Mouse (Mus musculus) stomach, embryonic 15.5 days (tissue): ENCODE data around the gene Esyt1. TPM values are rescaled to one million over a fixed set of nuclear protein-coding genes. Genes with fewer than 3 reads are reported as not detected.
A peak's percentile ranks its signal among the peaks of the same experiment; 100 is the strongest.
"Not testable (repeated sequence)": the region's sequence is repeated elsewhere in the genome, so short reads cannot be mapped to it uniquely, and the experiment has no call there.

Source experiments
- ATAC-seq: fragments of 200-750 bp; cut with Nextera tagmentation; 2 replicates; pipeline ENCODE4 v1.8.0; 2017; ENCODE audit warnings: low read depth, moderate number of reproducible peaks, moderate TSS enrichment; ENCODE audit not compliant: insufficient read depth, low FRiP score
- H3K27ac ChIP-seq: fragments of 300-500 bp; sonication (generic); 2 replicates; pipeline ENCODE4 v1.5.1; 2015; ENCODE audit warnings: mild to moderate bottlenecking, inconsistent platforms
- H3K27me3 ChIP-seq: fragments of 300-500 bp; sonication (generic); replicated peaks from 2 replicates; pipeline ENCODE4 v1.6.1; 2015; ENCODE audit warnings: inconsistent platforms
- H3K36me3 ChIP-seq: fragments of 300-500 bp; sonication (generic); 2 replicates; pipeline ENCODE4 v1.6.1; 2015; ENCODE audit warnings: inconsistent platforms
- H3K4me1 ChIP-seq: fragments of 300-500 bp; sonication (generic); 2 replicates; pipeline ENCODE4 v1.6.1; 2015; ENCODE audit warnings: inconsistent platforms
- H3K4me2 ChIP-seq: fragments of 300-500 bp; sonication (generic); 2 replicates; pipeline ENCODE4 v1.6.1; 2015; ENCODE audit warnings: mild to moderate bottlenecking, inconsistent platforms
- H3K4me3 ChIP-seq: fragments of 300-500 bp; sonication (generic); replicated peaks from 2 replicates; pipeline ENCODE4 v1.5.1; 2015; ENCODE audit warnings: inconsistent platforms
- H3K9ac ChIP-seq: fragments of 300-500 bp; sonication (generic); 2 replicates; pipeline ENCODE4 v1.6.1; 2015; ENCODE audit warnings: inconsistent platforms
- H3K9me3 ChIP-seq: fragments of 300-500 bp; sonication (generic); 2 replicates; pipeline ENCODE4 v1.6.1; 2016; ENCODE audit warnings: inconsistent platforms
- WGBS: fragments of 180-500 bp; shearing (Covaris S2); methylation state at CpG from one replicate; pipeline ENCODE4 v1.1.7; 2015; 5-methylcytosine and 5-hydroxymethylcytosine counted together
- polyA plus RNA-seq: library from polyadenylated mRNA; unstranded; fragments of >200 nt; fragmentation: Nextera tagmentation; extraction: Ambion mirVana; gene quantifications from 2 replicates; pipeline ENCODE4 v1.2.1, GENCODE M21; 2015

Esyt1 gene
- polyA plus RNA-seq, 1 experiment from 2014 or later = 28.8 TPM

DNA sequence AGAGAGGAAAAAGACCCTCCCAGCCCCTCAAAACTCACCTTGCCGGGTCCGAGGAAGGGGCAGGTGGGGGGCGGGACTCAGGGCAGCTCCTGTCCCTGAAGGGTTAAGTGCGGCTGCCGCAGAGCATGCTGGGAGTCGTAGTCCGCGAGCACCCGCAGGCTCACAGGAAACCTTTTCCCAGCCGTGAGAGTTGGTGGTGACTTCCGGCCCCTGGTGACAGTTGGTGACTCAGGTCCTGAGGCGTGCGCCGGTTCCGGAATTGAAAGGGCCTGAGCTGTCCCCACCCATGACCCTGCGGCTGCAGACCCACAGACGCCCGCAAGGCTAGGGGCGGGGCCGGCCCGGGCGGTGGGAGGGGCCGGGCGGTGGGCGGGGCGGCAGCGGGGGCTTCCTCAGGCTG is 27.1 kb downstream of the Esyt1 start, which contains the start of gene Myl6b:
Gene Myl6b, minus strand, starts transcription at position 96 of the 400 bp plus-strand sequence.
- peak; percentile 92 for ATAC-seq
- WGBS = 0% methylated on average over 27 of the region's 27 CpGs
- H3K27ac ChIP-seq = peak within 1 kb of the TSS; percentile 78
- H3K36me3 ChIP-seq = no peaks in the 10 kb centered on the region
- no peaks in the 10 kb centered on the region for H3K27me3 ChIP-seq
- H3K4me3 ChIP-seq = peak within 1 kb of the TSS; percentile 51
- peaks cover 22% of the 10 kb centered on the region for H3K4me1 ChIP-seq
- no peaks in the 10 kb centered on the region for H3K9me3 ChIP-seq
- peak within 1 kb of the TSS; percentile 68 for H3K4me2 ChIP-seq
- peak within 1 kb of the TSS; percentile 26; the same call in 1 of the 2 replicates for H3K9ac ChIP-seq

DNA sequence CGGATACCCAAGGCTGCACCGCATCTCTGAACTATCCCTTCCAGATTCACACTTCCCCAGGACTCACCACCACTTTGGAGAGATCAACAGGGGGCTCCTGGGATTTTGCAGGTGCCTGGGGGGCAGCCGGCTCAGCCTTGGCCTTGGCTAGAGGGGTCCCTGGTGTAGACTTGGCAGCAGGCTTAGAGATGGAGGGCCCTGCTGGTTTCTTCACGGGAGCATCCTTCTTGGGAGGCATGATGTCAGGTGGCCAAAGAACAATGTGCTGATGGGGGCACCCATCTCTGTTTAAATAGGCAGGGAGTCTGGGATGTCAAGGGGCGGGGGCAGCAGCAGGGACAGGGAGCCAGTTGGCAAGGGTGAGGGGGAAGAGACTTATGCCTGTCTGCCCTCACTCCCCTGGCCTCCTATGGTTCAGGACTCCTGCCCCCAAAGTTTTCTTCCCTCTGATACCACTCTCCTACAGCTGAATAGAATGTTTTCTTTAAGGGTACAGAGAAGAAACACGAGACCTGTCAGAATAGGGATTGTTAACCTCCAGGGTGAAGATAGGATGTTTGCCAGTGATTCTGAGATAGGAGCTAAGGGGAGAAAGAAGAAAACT is 28.4 kb downstream of the Esyt1 start:
- Histone ChIP-seq H3K4me3 (no peak overlapping the region), H3K27me3 (no peaks in the 10 kb centered on the region), H3K27ac (no peak overlapping the region), H3K4me1 (peaks cover 22% of the 10 kb centered on the region), H3K9me3 (no peaks in the 10 kb centered on the region), H3K4me2 (no peak overlapping the region), H3K36me3 (no peaks in the 10 kb centered on the region), H3K9ac (no peak overlapping the region)
- ATAC-seq = no peak
- 32% methylated on average over 6 of the region's 6 CpGs for WGBS

GRCm38 (mm10) chr10:128496509-128497077 is 29.1 kb downstream of the Esyt1 start:
- no peak overlapping the region for H3K4me2 ChIP-seq
- peaks cover 27% of the 10 kb centered on the region for H3K4me1 ChIP-seq
- no peaks in the 10 kb centered on the region for H3K9me3 ChIP-seq
- WGBS = 41% methylated on average over 6 of the region's 6 CpGs
- no peak for ATAC-seq
- H3K9ac ChIP-seq = no peak overlapping the region
- no peak overlapping the region for H3K27ac ChIP-seq
- H3K36me3 ChIP-seq = peaks cover 2% of the 10 kb centered on the region; the same call in 1 of the 2 replicates
- no peaks in the 10 kb centered on the region for H3K27me3 ChIP-seq
- H3K4me3 ChIP-seq = no peak overlapping the region

GRCm38 (mm10) chr10:128495903-128496302 is 29.8 kb downstream of the Esyt1 start:
- peaks cover 9% of the 10 kb centered on the region for H3K36me3 ChIP-seq
- no peak overlapping the region for H3K4me2 ChIP-seq
- H3K27me3 ChIP-seq = no peaks in the 10 kb centered on the region
- ATAC-seq = no peak
- no peak overlapping the region for H3K4me3 ChIP-seq
- no peaks in the 10 kb centered on the region for H3K9me3 ChIP-seq
- 70% methylated on average over 4 of the region's 4 CpGs for WGBS
- H3K9ac ChIP-seq = no peak overlapping the region
- peaks cover 34% of the 10 kb centered on the region for H3K4me1 ChIP-seq
- H3K27ac ChIP-seq = no peak overlapping the region

- Histone ChIP-seq H3K4me3 (peak overlapping the region; percentile 89; the same call in 1 of the 2 replicates), H3K9me3 (no peaks in the 10 kb centered on the region), H3K27ac (0 out of 2 replicates have a peak overlapping the region, but pooled peaks have one; percentile 89), H3K4me2 (peak overlapping the region; percentile 84), H3K27me3 (no peaks in the 10 kb centered on the region), H3K36me3 (peaks cover 13% of the 10 kb centered on the region), H3K9ac (no peak overlapping the region), H3K4me1 (peaks cover 37% of the 10 kb centered on the region)
- ATAC-seq = no peak
- 74% methylated on average over 2 of the region's 2 CpGs for WGBS
These were observed 30.4 kb downstream of the Esyt1 start for GRCm38 (mm10) chr10:128495270-128495669.

DNA sequence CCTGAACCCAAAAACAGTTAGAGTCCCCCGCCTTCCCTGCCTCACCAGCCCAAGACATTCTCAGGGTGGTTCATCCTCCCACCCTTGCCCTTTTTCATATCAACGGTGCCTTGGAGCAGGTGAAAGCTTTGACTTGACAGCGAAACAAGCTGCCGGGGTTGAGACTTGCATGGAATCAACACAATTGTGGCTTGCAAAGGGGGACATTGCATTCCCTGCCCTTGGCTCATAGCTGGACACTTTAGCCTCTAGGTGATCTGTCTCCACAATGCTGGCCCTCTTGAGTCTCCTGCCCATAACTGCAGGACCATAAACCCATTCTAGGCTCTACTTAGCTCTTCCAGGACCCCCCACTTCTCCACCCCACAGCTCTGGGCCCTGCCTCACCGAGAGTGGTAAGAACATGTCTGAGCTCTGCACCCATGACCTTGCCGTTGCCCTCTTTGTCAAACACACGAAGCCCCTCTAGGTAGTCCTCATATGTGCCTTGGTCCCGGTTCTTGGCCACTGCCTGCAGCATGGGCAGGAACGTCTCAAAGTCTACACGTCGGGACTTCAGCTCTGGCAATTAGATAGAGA is 30.9 kb downstream of the Esyt1 start:
- no peak for ATAC-seq
- Histone ChIP-seq H3K4me2 (peak overlapping the region; percentile 84), H3K27me3 (no peaks in the 10 kb centered on the region), H3K27ac (peak overlapping the region; percentile 89), H3K9ac (peak overlapping the region; percentile 53), H3K4me1 (peaks cover 43% of the 10 kb centered on the region), H3K36me3 (peaks cover 18% of the 10 kb centered on the region), H3K9me3 (no peaks in the 10 kb centered on the region), H3K4me3 (peak overlapping the region; percentile 89)
- WGBS = 51% methylated on average over 11 of the region's 11 CpGs

GRCm38 (mm10) chr10:128493695-128494666 is 31.7 kb downstream of the Esyt1 start, which contains the start of gene Myl6:
Gene Myl6, minus strand, starts transcription at chr10:128494145.
- Histone ChIP-seq H3K36me3 (peaks cover 26% of the 10 kb centered on the region), H3K27ac (peak within 1 kb of the TSS; percentile 99), H3K4me2 (peak within 1 kb of the TSS; percentile 84), H3K4me3 (peak within 1 kb of the TSS; percentile 89), H3K9me3 (no peaks in the 10 kb centered on the region), H3K27me3 (no peaks in the 10 kb centered on the region), H3K9ac (peak within 1 kb of the TSS; percentile 87), H3K4me1 (peaks cover 47% of the 10 kb centered on the region)
- ATAC-seq = peak; percentile 90
- WGBS = 0% methylated on average over 45 of the region's 45 CpGs

DNA sequence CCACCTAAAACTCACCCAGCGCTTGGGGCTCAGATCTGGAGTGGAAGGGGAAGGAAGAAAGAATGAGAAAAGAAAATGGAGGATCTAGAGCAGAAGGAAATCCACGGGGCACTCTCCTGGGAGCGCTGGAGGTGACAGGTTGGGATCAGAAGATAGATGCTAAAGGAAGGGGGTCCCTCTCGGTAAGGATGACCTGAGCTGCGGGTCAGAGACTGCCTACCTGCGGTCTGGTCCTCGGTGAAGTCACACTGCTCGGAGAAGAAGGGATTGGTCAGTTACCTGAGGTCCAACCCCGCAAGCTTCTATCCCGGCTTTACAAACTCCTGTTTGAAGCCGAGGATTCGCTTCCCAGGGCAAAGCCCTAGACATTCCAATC is 32.4 kb downstream of the Esyt1 start:
- ATAC-seq = peak; percentile 9; the same call in 1 of the 2 replicates
- under 1% methylated on average over 12 of the region's 12 CpGs for WGBS
- H3K9ac ChIP-seq = peak overlapping the region; percentile 87
- H3K4me1 ChIP-seq = peaks cover 48% of the 10 kb centered on the region
- no peaks in the 10 kb centered on the region for H3K9me3 ChIP-seq
- H3K36me3 ChIP-seq = peaks cover 31% of the 10 kb centered on the region
- peak overlapping the region; percentile 89 for H3K4me3 ChIP-seq
- peak overlapping the region; percentile 84 for H3K4me2 ChIP-seq
- peak overlapping the region; percentile 99 for H3K27ac ChIP-seq
- H3K27me3 ChIP-seq = no peaks in the 10 kb centered on the region

GRCm38 (mm10) chr10:128492633-128493311 is 32.9 kb downstream of the Esyt1 start:
- peak overlapping the region; percentile 89 for H3K4me3 ChIP-seq
- peak overlapping the region; percentile 87 for H3K9ac ChIP-seq
- peak overlapping the region; percentile 99 for H3K27ac ChIP-seq
- H3K4me2 ChIP-seq = peak overlapping the region; percentile 84
- H3K36me3 ChIP-seq = peaks cover 36% of the 10 kb centered on the region
- H3K9me3 ChIP-seq = no peaks in the 10 kb centered on the region
- H3K27me3 ChIP-seq = no peaks in the 10 kb centered on the region
- peaks cover 44% of the 10 kb centered on the region for H3K4me1 ChIP-seq
- ATAC-seq = peak; percentile 68
- WGBS = 15% methylated on average over 12 of the region's 12 CpGs

- WGBS = 28% methylated on average over 8 of the region's 8 CpGs
These were observed 33.6 kb downstream of the Esyt1 start for GRCm38 (mm10) chr10:128492051-128492450.

DNA sequence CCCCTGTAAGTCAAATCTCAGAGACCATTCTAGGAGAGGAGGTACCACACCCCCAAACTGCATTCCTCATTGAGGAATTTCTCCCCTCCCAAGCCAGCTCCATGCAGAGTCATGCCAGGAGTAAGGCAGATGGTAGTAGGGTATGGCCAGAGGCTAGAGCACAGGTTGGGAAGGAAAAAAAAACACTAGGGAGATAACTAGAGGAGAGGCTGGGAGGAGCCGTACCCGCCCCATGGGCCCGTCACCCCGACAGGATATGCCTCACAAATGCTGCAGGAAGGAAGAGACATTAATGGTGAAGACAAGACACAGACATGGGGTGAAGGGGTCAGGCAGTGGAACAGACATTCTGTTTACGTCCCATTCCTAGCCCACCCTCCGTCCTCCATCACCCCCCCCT is 34.2 kb downstream of the Esyt1 start:
- Histone ChIP-seq H3K4me3 (peak overlapping the region; percentile 89), H3K27ac (peak overlapping the region; percentile 99), H3K9me3 (no peaks in the 10 kb centered on the region), H3K4me2 (peak overlapping the region; percentile 84), H3K27me3 (no peaks in the 10 kb centered on the region), H3K36me3 (peaks cover 46% of the 10 kb centered on the region), H3K9ac (peak overlapping the region; percentile 12; the same call in 1 of the 2 replicates), H3K4me1 (peaks cover 37% of the 10 kb centered on the region)
- ATAC-seq = no peak
- WGBS = 27% methylated on average over 6 of the region's 6 CpGs

More at GRCm38 (mm10) chr10:128492051-128492450, 33.6 kb downstream of the Esyt1 start:
- peak overlapping the region; percentile 87; the same call in 1 of the 2 replicates for H3K9ac ChIP-seq
- ATAC-seq, H3K9me3 ChIP-seq, H3K27me3 ChIP-seq: not testable (repeated sequence)
- peak overlapping the region; percentile 84 for H3K4me2 ChIP-seq
- H3K36me3 ChIP-seq = peaks cover 44% of the 10 kb centered on the region
- peak overlapping the region; percentile 89 for H3K4me3 ChIP-seq
- peak overlapping the region; percentile 99 for H3K27ac ChIP-seq
- H3K4me1 ChIP-seq = peaks cover 40% of the 10 kb centered on the region
